Mouse (Mus musculus) C2C12 (cell line): ENCODE measurements at regions not wholly inside any gene's neighbourhood (a gene's known extent, or its start where the extent isn't known, plus 50 kb on each side); places are given as distances from the start of the nearest gene placed in this dataset.

Experiments used
- H3K27me3 ChIP-seq: one replicate; pipeline ENCODE4 v1.6.1; 2011; ENCODE audit not compliant: control insufficient read depth, insufficient read depth, insufficient read length
- H3K36me3 ChIP-seq: one replicate; pipeline ENCODE4 v1.6.1; 2011; ENCODE audit not compliant: control insufficient read depth, insufficient read depth
- H3K4me3 ChIP-seq: one replicate; pipeline ENCODE4 v1.5.1; 2011; ENCODE audit warnings: mild to moderate bottlenecking, control low read depth; ENCODE audit not compliant: poor library complexity, insufficient read depth, severe bottlenecking
- H3K79me2 ChIP-seq: one replicate; pipeline ENCODE4 v1.6.1; 2011; ENCODE audit not compliant: control insufficient read depth, insufficient read depth
- H3K79me3 ChIP-seq: one replicate; pipeline ENCODE4 v1.6.1; 2011; ENCODE audit warnings: low read depth, control low read depth
- H3ac ChIP-seq: one replicate; pipeline ENCODE3; 2011; ENCODE audit warnings: low read depth; ENCODE audit not compliant: control insufficient read depth, insufficient read length
- CEBPB ChIP-seq: IDR thresholded peaks from one replicate; pipeline ENCODE4 v1.6.1; 2011; ENCODE audit warnings: low read depth, mild to moderate bottlenecking, control low read depth, moderate library complexity
- CTCF ChIP-seq: IDR thresholded peaks from one replicate; pipeline ENCODE4 v1.5.1; 2011; ENCODE audit not compliant: control insufficient read depth, insufficient read depth, insufficient read length
- FOSL1 ChIP-seq: IDR thresholded peaks from one replicate; pipeline ENCODE4 v1.8.0; 2011; ENCODE audit warnings: mild to moderate bottlenecking, low read length; ENCODE audit not compliant: poor library complexity, insufficient read depth, severe bottlenecking
- MAX ChIP-seq: IDR thresholded peaks from one replicate; pipeline ENCODE4 v1.6.1; 2011; ENCODE audit warnings: mild to moderate bottlenecking, control low read depth
- MYOD1 ChIP-seq: IDR thresholded peaks from one replicate; pipeline ENCODE4 v1.6.1; 2011; ENCODE audit warnings: low read depth; ENCODE audit not compliant: control insufficient read depth, insufficient read length
- MYOG ChIP-seq: IDR thresholded peaks from one replicate; pipeline ENCODE4 v1.6.1; 2011; ENCODE audit not compliant: control insufficient read depth, insufficient read length; ENCODE audit errors: extremely low read depth
- USF1 ChIP-seq: IDR thresholded peaks from one replicate; pipeline ENCODE4 v1.6.1; 2011; ENCODE audit warnings: low read depth, mild to moderate bottlenecking, control low read depth, moderate library complexity

DNA sequence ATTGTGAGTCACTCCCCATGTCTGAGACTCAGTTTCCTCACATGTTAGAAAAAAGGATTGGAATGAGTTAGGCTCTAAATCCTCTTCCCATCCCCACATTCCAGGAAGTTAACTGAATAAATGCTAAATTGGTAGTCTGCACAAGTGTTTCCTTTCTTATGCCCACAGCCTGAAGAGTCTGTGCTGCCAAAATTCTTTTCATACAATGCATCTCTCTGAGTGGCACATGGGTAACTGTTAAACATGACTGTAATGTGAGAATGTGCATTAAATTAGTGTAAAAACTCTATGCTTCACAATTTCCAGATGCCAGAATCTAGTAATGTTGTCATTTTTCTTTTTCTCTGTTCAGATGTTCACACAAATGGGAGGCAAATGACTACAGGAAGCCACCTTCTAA, 317.5 kb upstream of the A1bg start:
- H3K79me3 ChIP-seq = no peaks in the 10 kb centered on the region
- H3K36me3 ChIP-seq = no peaks in the 10 kb centered on the region
- H3ac ChIP-seq = no peak overlapping the region
- no peaks in the 10 kb centered on the region for H3K27me3 ChIP-seq
- TF ChIP-seq MAX (no peak), MYOD1 (no peak), USF1 (no peak), FOSL1 (no peak), MYOG (no peak), CEBPB (no peak), CTCF (no peak)
- H3K79me2 ChIP-seq = no peaks in the 10 kb centered on the region
- no peak overlapping the region for H3K4me3 ChIP-seq

- Histone ChIP-seq H3K79me3 (no peaks in the 10 kb centered on the region), H3ac (no peak overlapping the region), H3K36me3 (no peaks in the 10 kb centered on the region), H3K4me3 (no peak overlapping the region), H3K79me2 (no peaks in the 10 kb centered on the region), H3K27me3 (no peaks in the 10 kb centered on the region)
- TF ChIP-seq MYOD1 = no peak
Observed at GRCm38 (mm10) chr15:61239414-61239813, 316.6 kb upstream of the A1bg start.

DNA sequence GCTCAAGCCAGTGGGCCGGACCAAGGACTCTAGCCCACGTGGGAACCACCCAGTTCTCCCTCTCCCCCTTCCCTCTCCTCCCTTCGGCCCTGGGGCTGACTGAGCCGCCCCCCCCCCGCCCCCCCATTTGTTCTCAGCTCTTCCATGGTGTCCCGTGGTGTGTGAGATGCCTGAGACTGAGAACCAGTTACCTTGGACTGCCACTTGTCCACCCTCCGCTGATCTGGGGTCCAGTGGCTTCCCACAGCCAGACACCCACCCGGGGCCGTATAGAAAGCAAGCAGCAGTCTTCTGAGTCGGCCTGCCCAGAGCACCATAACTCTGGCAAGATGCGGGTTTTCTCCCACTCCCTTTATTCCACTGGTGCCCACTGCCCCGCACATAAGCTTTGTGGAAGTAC, 316.2 kb upstream of the A1bg start:
- Histone ChIP-seq H3K79me3 (no peaks in the 10 kb centered on the region), H3K4me3 (no peak overlapping the region), H3K36me3 (no peaks in the 10 kb centered on the region), H3K27me3 (no peaks in the 10 kb centered on the region), H3ac (no peak overlapping the region), H3K79me2 (no peaks in the 10 kb centered on the region)
- TF ChIP-seq FOSL1 (no peak), USF1 (no peak), MAX (no peak), MYOD1 (no peak), CEBPB (no peak), CTCF (no peak), MYOG (no peak)

GRCm38 (mm10) chr15:61229579-61229978, 306.8 kb upstream of the A1bg start:
- Histone ChIP-seq H3K79me2 (no peaks in the 10 kb centered on the region), H3K36me3 (no peaks in the 10 kb centered on the region), H3K27me3 (no peaks in the 10 kb centered on the region), H3K79me3 (no peaks in the 10 kb centered on the region), H3K4me3 (no peak overlapping the region), H3ac (no peak overlapping the region)
- TF ChIP-seq FOSL1 (no peak), CTCF (no peak), USF1 (no peak), CEBPB (no peak), MYOD1 (no peak), MAX (no peak), MYOG (no peak)

DNA sequence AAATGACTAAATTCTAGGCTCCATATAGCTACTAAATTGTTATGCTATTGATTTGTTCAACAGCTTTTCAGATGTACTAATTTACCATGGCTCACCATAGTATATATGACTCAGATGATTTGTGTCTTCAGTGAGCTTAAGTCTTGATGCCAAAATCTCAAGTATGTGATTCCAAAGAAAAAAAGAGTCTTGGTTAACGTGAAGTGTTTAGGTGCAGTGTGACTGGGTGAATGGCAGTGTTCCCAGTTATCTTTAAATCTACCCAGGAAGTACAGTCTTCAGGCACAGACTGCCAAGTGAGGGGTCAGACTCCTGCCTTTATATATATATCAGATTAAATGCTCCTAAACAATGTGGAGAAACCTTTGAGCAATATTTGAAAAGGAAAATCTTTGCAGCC, 300.1 kb upstream of the A1bg start:
- H3K4me3 ChIP-seq = no peak overlapping the region
- no peaks in the 10 kb centered on the region for H3K79me2 ChIP-seq
- TF ChIP-seq USF1 (no peak), MAX (no peak), CEBPB (no peak), MYOD1 (no peak)
- H3K27me3 ChIP-seq = no peaks in the 10 kb centered on the region
- no peak overlapping the region for H3ac ChIP-seq
- no peaks in the 10 kb centered on the region for H3K36me3 ChIP-seq
- no peaks in the 10 kb centered on the region for H3K79me3 ChIP-seq

DNA sequence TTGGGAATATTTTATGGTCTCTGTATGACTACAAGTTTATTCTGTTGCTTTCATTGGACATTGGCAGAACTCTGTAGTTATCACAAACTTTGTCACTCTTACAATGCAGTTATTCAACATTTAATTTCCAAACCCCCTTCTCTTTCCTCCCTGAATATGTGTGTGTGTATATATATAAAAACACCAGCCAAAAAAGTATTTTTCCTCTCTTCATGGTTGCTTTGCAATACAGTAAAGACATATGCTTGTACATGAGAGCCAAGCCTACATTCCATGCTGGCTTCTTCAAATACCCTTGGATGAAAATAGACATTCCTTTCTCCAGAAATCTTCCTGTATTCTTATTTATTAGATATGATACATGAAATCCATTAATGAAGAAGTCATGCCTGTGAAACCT, 287.3 kb upstream of the A1bg start:
- Histone ChIP-seq H3K27me3 (no peaks in the 10 kb centered on the region), H3K4me3 (no peak overlapping the region), H3ac (no peak overlapping the region), H3K79me3 (no peaks in the 10 kb centered on the region), H3K79me2 (no peaks in the 10 kb centered on the region), H3K36me3 (no peaks in the 10 kb centered on the region)
- TF ChIP-seq CTCF (no peak), CEBPB (no peak), MAX (no peak), MYOG (no peak), MYOD1 (no peak), FOSL1 (no peak), USF1 (no peak)
